Mouse (Mus musculus) liver, postnatal 0 days (tissue): ENCODE measurements at regions not wholly inside any gene's neighbourhood (a gene's known extent, or its start where the extent isn't known, plus 50 kb on each side); places are given as distances from the start of the nearest gene placed in this dataset.

Experiments
- ATAC-seq: fragments of 200-750 bp; cut with Nextera tagmentation; 2 replicates; pipeline ENCODE4 v1.8.0; 2017; ENCODE audit warnings: mild to moderate bottlenecking, moderate library complexity
- DNase-seq: peaks from one replicate; pipeline ENCODE4 v3.0.0-alpha.2; 2016
- H3K27ac ChIP-seq: fragments of 300-500 bp; sonication (generic); 2 replicates; pipeline ENCODE4 v1.5.1; 2014; ENCODE audit warnings: antibody characterized with exemption, moderate library complexity, mild to moderate bottlenecking, low read depth
- H3K27me3 ChIP-seq: fragments of 300-500 bp; sonication (generic); 2 replicates; pipeline ENCODE4 v1.6.1; 2014; ENCODE audit warnings: low read length, control low read depth, mixed read lengths; ENCODE audit not compliant: insufficient read depth
- H3K36me3 ChIP-seq: fragments of 300-500 bp; sonication (generic); replicated peaks from 2 replicates; pipeline ENCODE4 v1.6.1; 2014; ENCODE audit warnings: mild to moderate bottlenecking, control low read depth, low read length, moderate library complexity, mixed read lengths; ENCODE audit not compliant: insufficient read depth
- H3K4me1 ChIP-seq: fragments of 300-500 bp; sonication (generic); 2 replicates; pipeline ENCODE4 v1.6.1; 2014; ENCODE audit warnings: antibody characterized with exemption, mild to moderate bottlenecking, control low read depth; ENCODE audit not compliant: insufficient read depth
- H3K4me2 ChIP-seq: fragments of 300-500 bp; sonication (generic); 2 replicates; pipeline ENCODE4 v1.6.1; 2014; ENCODE audit warnings: low read depth, mild to moderate bottlenecking, low read length, moderate library complexity, mixed read lengths
- H3K4me3 ChIP-seq: fragments of 300-500 bp; sonication (generic); 2 replicates; pipeline ENCODE4 v1.5.1; 2014; ENCODE audit warnings: low read depth, low read length
- H3K9ac ChIP-seq: fragments of 300-500 bp; sonication (generic); replicated peaks from 2 replicates; pipeline ENCODE4 v1.6.1; 2014; ENCODE audit warnings: mild to moderate bottlenecking, moderate library complexity
- H3K9me3 ChIP-seq: fragments of 300-500 bp; sonication (generic); 2 replicates; pipeline ENCODE4 v1.6.1; 2016; ENCODE audit warnings: mild to moderate bottlenecking, control low read depth, low read length, mixed read lengths
- CTCF ChIP-seq: sonication (generic); IDR thresholded peaks from 2 replicates; pipeline ENCODE4 v1.5.1; 2016; ENCODE audit warnings: antibody characterized with exemption, low read depth
- EP300 ChIP-seq: IDR thresholded peaks from 2 replicates; pipeline ENCODE4 v1.6.1; 2016; ENCODE audit warnings: antibody characterized with exemption, low read depth, mild to moderate bottlenecking
- WGBS: fragments of 180-500 bp; shearing (Covaris S2); extraction: QIAGEN DNeasy Blood & Tissue Kit; methylation state at CpG from one replicate; pipeline ENCODE4 v1.1.7; 2014; ENCODE audit not compliant: insufficient replicate concordance; 5-methylcytosine and 5-hydroxymethylcytosine counted together

DNA sequence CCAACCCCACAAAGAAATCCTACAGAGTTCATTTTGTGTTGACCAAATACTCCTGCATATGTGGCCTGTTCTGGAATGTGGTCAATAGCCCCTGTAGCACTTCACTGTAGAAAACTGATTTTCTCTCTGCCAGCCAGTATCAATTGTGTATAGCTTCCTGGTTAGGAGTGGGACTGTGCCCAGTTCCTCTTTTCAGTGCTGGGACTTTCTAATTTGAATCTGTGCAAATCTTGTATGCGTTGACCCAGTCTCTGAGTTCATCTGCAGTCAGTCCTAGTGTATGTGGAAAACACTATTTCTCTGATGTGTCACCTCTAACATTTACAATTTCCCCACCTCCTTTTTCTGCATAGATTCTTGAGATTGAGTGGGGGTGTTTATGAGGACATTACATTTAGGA is 421.3 kb downstream of the Plod2 start:
- Histone ChIP-seq H3K4me1 (no peaks in the 10 kb centered on the region), H3K27ac (no peak overlapping the region), H3K27me3 (no peaks in the 10 kb centered on the region), H3K9me3 (no peaks in the 10 kb centered on the region), H3K4me2 (no peak overlapping the region), H3K36me3 (no peaks in the 10 kb centered on the region), H3K4me3 (no peak overlapping the region), H3K9ac (no peak overlapping the region)
- no peak for DNase-seq
- 56% methylated on average over 1 of the region's 1 CpGs for WGBS
- no peak for ATAC-seq
- TF ChIP-seq EP300 (no peak), CTCF (no peak)

DNA sequence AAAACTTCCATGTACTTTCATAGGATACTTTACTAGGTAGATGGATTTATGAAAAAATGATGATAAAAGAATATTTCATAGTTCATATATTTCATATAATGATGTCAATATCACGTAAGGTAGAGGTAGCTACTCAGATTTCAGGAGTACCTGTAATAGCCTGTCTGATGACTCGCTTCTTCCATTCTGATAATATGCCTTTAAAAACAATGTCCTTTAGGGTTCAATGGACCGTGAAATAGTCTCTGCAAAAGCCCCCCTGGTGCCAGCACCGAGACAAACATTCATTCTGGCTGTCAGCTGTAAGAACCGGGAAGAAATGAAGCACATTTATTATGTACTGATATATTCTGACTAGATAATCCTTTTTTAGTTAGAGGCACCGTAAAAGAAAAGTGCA is 449.7 kb downstream of the Plod2 start:
- Histone ChIP-seq H3K9ac (no peak overlapping the region), H3K27ac (no peak overlapping the region), H3K9me3 (no peaks in the 10 kb centered on the region), H3K4me3 (no peak overlapping the region), H3K4me2 (no peak overlapping the region), H3K27me3 (no peaks in the 10 kb centered on the region), H3K4me1 (no peaks in the 10 kb centered on the region), H3K36me3 (no peaks in the 10 kb centered on the region)
- WGBS, result 66% methylated on average over 6 of the region's 6 CpGs
- DNase-seq (no peak), ATAC-seq (no peak)
- TF ChIP-seq CTCF (no peak), EP300 (no peak)

DNA sequence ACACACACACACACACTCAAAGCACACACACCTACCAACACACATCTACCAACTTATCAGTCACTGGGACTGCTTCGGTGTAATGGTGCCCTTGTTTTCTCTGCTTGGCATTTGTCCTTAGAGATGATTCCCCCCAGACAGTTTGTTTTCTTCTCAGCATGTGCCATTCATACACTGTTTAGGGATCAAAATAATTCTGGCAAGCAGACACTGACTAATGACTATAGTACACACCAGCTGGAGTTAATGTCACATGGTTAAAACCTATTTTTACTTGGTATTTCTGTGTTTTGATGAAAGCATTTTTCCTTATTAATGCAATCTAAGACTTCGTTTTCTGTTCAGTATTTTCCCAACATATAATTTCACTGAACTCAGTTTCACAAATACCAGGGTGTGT is 454.1 kb downstream of the Plod2 start:
- DNase-seq, result no peak
- Histone ChIP-seq H3K27me3 (no peaks in the 10 kb centered on the region), H3K4me2 (no peak overlapping the region), H3K4me1 (no peaks in the 10 kb centered on the region), H3K9ac (no peak overlapping the region), H3K9me3 (no peaks in the 10 kb centered on the region), H3K27ac (no peak overlapping the region), H3K36me3 (no peaks in the 10 kb centered on the region), H3K4me3 (no peak overlapping the region)
- no peak for ATAC-seq
- WGBS, result 70% methylated on average over 2 of the region's 2 CpGs
- TF ChIP-seq CTCF (no peak), EP300 (no peak)

DNA sequence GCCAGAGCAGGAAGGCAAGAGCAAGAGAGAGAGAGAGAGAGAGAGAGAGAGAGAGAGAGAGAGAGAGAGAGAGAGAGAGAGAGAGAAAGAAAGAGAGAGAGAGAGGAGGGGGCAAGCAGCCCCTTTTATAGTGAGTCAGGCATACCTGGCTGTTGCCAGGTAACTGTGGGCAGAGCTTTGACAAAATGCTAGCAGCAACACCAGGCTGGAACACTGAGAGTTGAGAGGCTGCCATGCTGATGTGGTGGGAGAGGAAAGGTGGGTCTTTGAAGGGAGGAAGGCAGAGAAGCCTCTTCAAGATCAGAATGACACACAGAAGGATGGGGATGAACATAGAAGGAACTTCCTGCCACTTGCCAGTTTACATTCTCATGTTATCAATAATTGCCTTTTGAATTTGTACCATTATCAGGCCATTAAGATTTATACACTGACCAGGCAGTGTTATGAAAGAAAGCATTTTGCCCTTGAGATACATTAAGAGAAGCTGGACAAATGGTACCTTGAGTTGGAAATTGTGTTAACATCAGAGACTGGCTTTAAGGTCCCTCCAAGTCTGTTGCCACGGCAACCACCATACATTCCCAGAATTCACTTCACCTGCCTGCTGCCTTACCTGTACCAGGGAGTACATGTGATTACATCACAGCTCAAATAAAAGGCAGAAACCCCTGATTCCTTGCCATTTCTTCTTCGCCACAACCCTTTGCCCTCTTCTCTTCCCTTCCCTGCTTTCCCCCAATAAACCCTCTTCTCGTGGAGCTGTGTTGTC is 463.3 kb downstream of the Plod2 start:
- Histone ChIP-seq H3K4me1 (no peaks in the 10 kb centered on the region), H3K27ac (no peak overlapping the region), H3K4me2 (no peak overlapping the region), H3K36me3 (no peaks in the 10 kb centered on the region), H3K9me3 (no peaks in the 10 kb centered on the region), H3K4me3 (no peak overlapping the region), H3K27me3 (no peaks in the 10 kb centered on the region), H3K9ac (no peak overlapping the region)
- no peak for ATAC-seq
- TF ChIP-seq EP300 (no peak), CTCF (no peak)
- DNase-seq, result no peak
- WGBS, result 59% methylated on average over 3 of the region's 3 CpGs

DNA sequence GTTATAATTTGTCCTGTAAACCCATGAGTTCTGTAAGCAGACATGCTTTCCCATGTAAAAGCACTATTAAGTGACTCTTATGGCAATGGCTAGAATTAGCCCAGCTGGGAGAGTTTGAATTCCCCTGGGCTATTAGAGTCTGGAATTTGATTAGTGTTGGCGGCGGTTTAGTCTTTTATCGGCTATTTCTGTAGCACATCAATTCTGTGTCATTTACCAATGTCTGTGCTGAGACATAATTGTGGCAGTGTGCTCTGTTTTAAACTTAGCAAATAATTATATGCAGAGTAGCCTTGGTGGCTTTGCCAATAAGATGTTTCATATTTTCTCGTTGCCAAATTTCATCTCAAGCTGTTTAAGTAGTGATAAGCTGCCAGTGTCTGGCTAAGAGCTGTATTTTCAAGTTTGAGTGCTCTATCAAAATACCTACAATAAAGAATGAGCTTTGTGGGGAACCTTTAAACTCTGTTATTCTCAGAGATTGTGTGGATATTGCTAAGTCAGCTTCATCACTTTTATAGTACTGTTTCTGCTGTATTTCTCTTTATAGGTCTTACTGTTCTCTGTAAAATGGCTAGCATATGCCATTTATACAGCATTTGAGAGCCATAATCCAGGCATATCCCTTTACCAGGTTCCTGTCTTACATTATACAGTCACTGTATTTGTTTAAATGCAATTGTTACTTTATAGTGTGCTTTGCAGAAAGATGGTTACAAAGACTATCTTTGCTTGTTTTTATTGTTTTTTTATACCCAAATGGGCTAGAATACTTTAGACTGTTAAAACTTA is 466.7 kb downstream of the Plod2 start:
- ATAC-seq (no peak), DNase-seq (no peak)
- no peaks in the 10 kb centered on the region for H3K9me3 ChIP-seq
- no peaks in the 10 kb centered on the region for H3K27me3 ChIP-seq
- H3K4me1 ChIP-seq, result no peaks in the 10 kb centered on the region
- no peak for TF ChIP-seq EP300
- no peak for TF ChIP-seq CTCF
- no peak overlapping the region for H3K27ac ChIP-seq
- no peaks in the 10 kb centered on the region for H3K36me3 ChIP-seq
- H3K9ac ChIP-seq, result no peak overlapping the region
- no peak overlapping the region for H3K4me3 ChIP-seq
- 76% methylated on average over 4 of the region's 4 CpGs for WGBS
- H3K4me2 ChIP-seq, result no peak overlapping the region

DNA sequence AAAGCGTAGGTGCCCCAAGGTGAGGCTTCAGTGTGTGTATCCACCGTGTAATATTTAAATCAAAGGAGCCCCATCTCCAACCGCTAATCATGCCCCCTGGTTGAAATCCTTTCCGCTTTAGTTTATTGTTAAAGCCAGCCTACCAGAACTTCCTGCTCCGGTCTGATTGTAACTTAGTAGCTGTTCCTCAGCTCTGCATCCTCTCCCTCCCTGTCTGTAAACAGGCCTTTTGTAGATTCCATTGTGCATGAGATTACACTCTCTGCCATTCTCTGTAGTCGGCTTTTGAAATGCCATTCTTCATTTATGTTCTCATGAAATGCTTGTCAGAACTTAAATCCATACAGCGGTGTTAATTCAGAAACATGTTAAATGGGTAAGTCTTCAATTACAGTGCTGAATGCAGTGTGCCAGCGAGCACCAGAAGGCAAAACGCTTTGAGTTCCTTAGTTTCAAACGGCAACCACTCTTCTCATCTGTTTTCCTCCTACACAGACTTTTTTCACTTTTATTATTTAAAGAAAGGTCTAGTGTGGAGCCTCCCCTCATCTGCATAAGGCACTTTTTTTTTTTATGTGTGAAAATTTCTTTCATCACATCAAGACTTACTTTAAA is 502.4 kb downstream of the Plod2 start:
- Histone ChIP-seq H3K36me3 (no peaks in the 10 kb centered on the region), H3K4me3 (no peak overlapping the region), H3K27me3 (no peaks in the 10 kb centered on the region), H3K4me2 (no peak overlapping the region), H3K9ac (no peak overlapping the region), H3K9me3 (no peaks in the 10 kb centered on the region), H3K27ac (no peak overlapping the region), H3K4me1 (no peaks in the 10 kb centered on the region)
- DNase-seq, result no peak
- no peak for ATAC-seq
- TF ChIP-seq EP300, result no peak
- TF ChIP-seq CTCF, result no peak
- WGBS, result 74% methylated on average over 10 of the region's 10 CpGs
